Mouse (Mus musculus): ENCODE measurements around the gene Csrp3. TPM values are rescaled to one million over a fixed set of nuclear protein-coding genes. Genes with fewer than 3 reads are reported as not detected.
A peak's percentile ranks its signal among the peaks of the same experiment; 100 is the strongest.

The Csrp3 gene
- polyA plus RNA-seq, 1 experiment: 20.4 TPM

DNA sequence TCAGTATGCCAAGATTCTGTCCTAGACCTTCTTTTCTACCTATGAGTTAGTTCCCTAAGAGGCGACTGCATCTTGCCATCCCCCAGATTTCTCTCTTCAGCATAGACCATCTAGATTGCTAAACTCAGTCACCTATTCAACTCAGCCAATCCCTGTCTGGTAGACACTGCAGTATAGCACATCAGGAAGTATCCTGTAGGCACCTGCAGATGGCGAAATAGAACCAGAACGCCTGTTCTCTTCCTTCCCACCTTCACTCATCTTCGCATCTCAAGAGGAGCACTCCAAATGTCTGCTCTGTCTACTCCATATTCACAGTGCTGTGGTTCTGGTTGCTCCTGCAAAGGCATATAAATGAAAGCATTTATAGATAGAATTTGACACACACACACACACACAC lies 41.2 kb downstream of the Csrp3 start:
- no peak overlapping the region for H3K27ac ChIP-seq (ENCODE audit: control insufficient read depth, insufficient read depth, low read length)
- no peaks in the 10 kb centered on the region for H3K27me3 ChIP-seq (ENCODE audit: control insufficient read depth, insufficient read depth, low read length)
- WGBS: 95% methylated on average over 4 of the region's 4 CpGs
- no peaks in the 10 kb centered on the region for H3K4me1 ChIP-seq (replicated peaks; ENCODE audit: control insufficient read depth, insufficient read depth, low read length)
- TF ChIP-seq CTCF (IDR thresholded peaks at IDR 0.05; ENCODE audit: borderline replicate concordance, control insufficient read depth, extremely low read depth, insufficient read depth, low read length, poor library complexity) (no peak), POLR2A (IDR thresholded peaks at IDR 0.05; ENCODE audit: control insufficient read depth, extremely low read depth, insufficient read depth, low read length, poor library complexity) (no peak)
- no peak overlapping the region for H3K4me3 ChIP-seq (ENCODE audit: control insufficient read depth, insufficient read depth, low read length)
- peaks cover 60% of the 10 kb centered on the region for H3K36me3 ChIP-seq (ENCODE audit: control insufficient read depth, insufficient read depth, low read length)
- no peak for DNase-seq

DNA sequence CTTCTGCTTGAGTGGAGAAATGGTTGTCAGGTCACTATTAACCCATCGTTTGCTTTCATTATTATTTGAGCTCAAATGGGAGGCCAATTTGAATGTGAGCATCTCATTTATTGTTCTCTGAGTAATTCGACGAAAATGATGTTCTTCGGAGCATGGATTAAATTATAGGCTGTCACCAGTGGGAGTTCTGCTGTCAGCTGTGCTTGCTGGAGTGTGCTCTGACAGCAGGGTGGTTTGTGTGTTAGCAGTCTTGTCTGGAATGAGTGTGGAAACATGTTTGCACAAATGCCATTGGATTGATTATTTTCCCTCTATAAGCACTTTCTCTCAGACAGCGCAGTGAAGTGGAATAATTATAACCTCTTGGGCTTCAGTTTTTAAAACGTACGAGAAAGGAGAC lies 44.5 kb downstream of the Csrp3 start:
- 97% methylated on average over 7 of the region's 7 CpGs for WGBS

GRCm38 (mm10) chr7:48795130-48795529 lies 52.7 kb downstream of the Csrp3 start:
- H3K4me1 ChIP-seq (replicated peaks; ENCODE audit: control insufficient read depth, insufficient read depth, low read length): no peaks in the 10 kb centered on the region
- peaks cover 4% of the 10 kb centered on the region for H3K36me3 ChIP-seq (ENCODE audit: control insufficient read depth, insufficient read depth, low read length)
- no peak for TF ChIP-seq POLR2A (IDR thresholded peaks at IDR 0.05; ENCODE audit: control insufficient read depth, extremely low read depth, insufficient read depth, low read length, poor library complexity)
- no peak for TF ChIP-seq CTCF (IDR thresholded peaks at IDR 0.05; ENCODE audit: borderline replicate concordance, control insufficient read depth, extremely low read depth, insufficient read depth, low read length, poor library complexity)
- DNase-seq: peak; percentile 35
- WGBS: 48% methylated on average over 3 of the region's 3 CpGs
- H3K27me3 ChIP-seq (ENCODE audit: control insufficient read depth, insufficient read depth, low read length): no peaks in the 10 kb centered on the region
- no peak overlapping the region; the same call in 1 of the 2 replicates for H3K27ac ChIP-seq (ENCODE audit: control insufficient read depth, insufficient read depth, low read length)
- no peak overlapping the region for H3K4me3 ChIP-seq (ENCODE audit: control insufficient read depth, insufficient read depth, low read length)

More for the DNA sequence above, 44.5 kb downstream of the Csrp3 start:
- Histone ChIP-seq H3K4me3 (ENCODE audit: control insufficient read depth, insufficient read depth, low read length) (no peak overlapping the region), H3K27ac (ENCODE audit: control insufficient read depth, insufficient read depth, low read length) (no peak overlapping the region), H3K36me3 (ENCODE audit: control insufficient read depth, insufficient read depth, low read length) (peaks cover 63% of the 10 kb centered on the region), H3K4me1 (replicated peaks; ENCODE audit: control insufficient read depth, insufficient read depth, low read length) (no peaks in the 10 kb centered on the region), H3K27me3 (ENCODE audit: control insufficient read depth, insufficient read depth, low read length) (no peaks in the 10 kb centered on the region)
- TF ChIP-seq POLR2A (IDR thresholded peaks at IDR 0.05; ENCODE audit: control insufficient read depth, extremely low read depth, insufficient read depth, low read length, poor library complexity) (no peak), CTCF (IDR thresholded peaks at IDR 0.05; ENCODE audit: borderline replicate concordance, control insufficient read depth, extremely low read depth, insufficient read depth, low read length, poor library complexity) (no peak)
- no peak for DNase-seq

DNA sequence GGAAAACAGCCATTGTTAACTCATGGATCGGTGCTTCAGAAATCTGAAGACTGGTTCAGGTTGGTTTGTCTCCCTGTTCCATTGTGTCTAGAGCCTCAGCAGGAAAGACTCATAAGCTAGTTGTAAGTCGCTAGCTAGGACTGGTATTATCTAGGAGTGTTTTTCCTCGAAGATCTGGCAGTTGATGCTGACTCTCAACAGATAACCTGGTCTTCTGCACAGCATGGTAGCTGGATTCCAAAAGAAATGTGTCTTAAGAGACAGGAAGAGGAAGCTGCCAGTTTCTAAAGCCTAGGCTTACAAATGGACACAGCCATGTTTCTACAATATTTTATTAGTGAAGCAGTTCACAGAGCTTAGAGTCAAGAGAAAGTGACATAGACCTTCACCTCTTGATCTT lies 56.4 kb downstream of the Csrp3 start:
- H3K4me3 ChIP-seq (ENCODE audit: control insufficient read depth, insufficient read depth, low read length): no peak overlapping the region
- H3K4me1 ChIP-seq (replicated peaks; ENCODE audit: control insufficient read depth, insufficient read depth, low read length): peaks cover 5% of the 10 kb centered on the region; the same call in 1 of the 2 replicates
- DNase-seq: no peak
- no peak overlapping the region for H3K27ac ChIP-seq (ENCODE audit: control insufficient read depth, insufficient read depth, low read length)
- H3K36me3 ChIP-seq (ENCODE audit: control insufficient read depth, insufficient read depth, low read length): no peaks in the 10 kb centered on the region
- no peak for TF ChIP-seq POLR2A (IDR thresholded peaks at IDR 0.05; ENCODE audit: control insufficient read depth, extremely low read depth, insufficient read depth, low read length, poor library complexity)
- WGBS: 98% methylated on average over 3 of the region's 3 CpGs
- no peaks in the 10 kb centered on the region for H3K27me3 ChIP-seq (ENCODE audit: control insufficient read depth, insufficient read depth, low read length)

DNA sequence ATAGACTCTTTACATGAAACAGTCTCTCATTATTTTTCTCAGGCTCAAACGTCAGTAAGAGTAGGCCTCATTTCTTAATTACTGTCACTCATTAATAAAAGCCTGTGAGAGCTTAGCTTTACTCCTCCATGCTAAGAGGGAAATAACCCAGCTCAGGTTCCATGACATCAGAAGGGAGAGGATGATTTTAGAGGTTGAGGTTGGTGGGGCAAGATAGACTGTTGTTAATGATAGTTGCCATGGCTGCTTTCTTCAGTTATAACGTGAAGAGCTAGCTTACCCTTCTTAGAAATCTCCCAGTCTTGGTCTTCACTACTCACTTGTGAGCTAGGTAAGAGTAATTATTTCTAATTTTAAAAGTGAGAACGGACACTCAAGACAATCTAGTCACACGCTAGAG lies 57.7 kb downstream of the Csrp3 start:
- no peak for TF ChIP-seq CTCF (IDR thresholded peaks at IDR 0.05; ENCODE audit: borderline replicate concordance, control insufficient read depth, extremely low read depth, insufficient read depth, low read length, poor library complexity)
- TF ChIP-seq POLR2A (IDR thresholded peaks at IDR 0.05; ENCODE audit: control insufficient read depth, extremely low read depth, insufficient read depth, low read length, poor library complexity): no peak
- DNase-seq: no peak
- peaks cover 5% of the 10 kb centered on the region; the same call in 1 of the 2 replicates for H3K4me1 ChIP-seq (replicated peaks; ENCODE audit: control insufficient read depth, insufficient read depth, low read length)
- no peak overlapping the region for H3K27ac ChIP-seq (ENCODE audit: control insufficient read depth, insufficient read depth, low read length)
- no peak overlapping the region for H3K4me3 ChIP-seq (ENCODE audit: control insufficient read depth, insufficient read depth, low read length)
- no peaks in the 10 kb centered on the region for H3K36me3 ChIP-seq (ENCODE audit: control insufficient read depth, insufficient read depth, low read length)
- WGBS: 87% methylated on average over 4 of the region's 4 CpGs
- no peaks in the 10 kb centered on the region for H3K27me3 ChIP-seq (ENCODE audit: control insufficient read depth, insufficient read depth, low read length)

DNA sequence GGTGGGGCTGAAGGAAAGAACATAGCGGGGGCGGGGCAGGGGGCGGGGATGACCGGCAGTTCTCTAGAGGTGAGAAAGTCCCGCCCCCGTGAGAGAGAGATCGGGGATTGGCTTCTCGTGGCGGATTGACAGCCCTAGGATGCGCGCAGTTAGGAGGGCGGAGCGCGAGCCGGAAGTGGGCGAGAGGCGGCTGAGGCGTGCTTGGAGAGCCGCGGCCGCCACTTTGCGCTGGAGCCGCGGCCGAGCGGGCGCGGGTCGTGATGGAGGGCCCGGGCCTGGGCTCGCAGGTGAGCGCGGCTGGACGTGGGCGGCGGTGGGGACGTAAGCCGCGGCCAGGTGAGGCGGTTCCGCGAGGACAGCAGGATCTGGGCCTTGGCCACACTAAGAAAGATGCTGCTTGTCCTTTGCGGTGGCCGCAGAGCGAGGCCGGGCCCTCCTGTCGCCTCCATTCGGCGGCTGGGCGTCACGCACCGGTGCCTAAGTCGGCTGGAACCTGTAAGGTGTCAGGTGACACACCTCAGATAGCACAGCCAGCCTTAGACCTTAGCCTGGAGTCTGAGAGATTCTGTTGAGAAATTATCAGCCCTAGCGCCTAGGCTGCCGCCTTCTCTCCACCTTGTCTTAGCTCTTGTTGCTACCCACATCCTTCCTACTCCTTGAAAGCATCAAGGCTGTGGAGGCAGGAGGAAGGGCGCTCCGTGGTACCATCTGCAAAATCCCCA lies 58.8 kb downstream of the Csrp3 start, which contains the start of gene Zdhhc13:
TSS of gene Zdhhc13 (plus strand) at position 153 of the 722 bp plus-strand sequence.
- Histone ChIP-seq H3K27ac (ENCODE audit: control insufficient read depth, insufficient read depth, low read length) (no peak within 1 kb of the TSS), H3K4me1 (replicated peaks; ENCODE audit: control insufficient read depth, insufficient read depth, low read length) (peaks cover 5% of the 10 kb centered on the region; the same call in 1 of the 2 replicates), H3K4me3 (ENCODE audit: control insufficient read depth, insufficient read depth, low read length) (peak within 1 kb of the TSS; percentile 75), H3K36me3 (ENCODE audit: control insufficient read depth, insufficient read depth, low read length) (no peaks in the 10 kb centered on the region), H3K27me3 (ENCODE audit: control insufficient read depth, insufficient read depth, low read length) (no peaks in the 10 kb centered on the region)
- under 1% methylated on average over 57 of the region's 57 CpGs for WGBS
- peak; percentile 74; the same call in 1 of the 2 replicates for TF ChIP-seq POLR2A (IDR thresholded peaks at IDR 0.05; ENCODE audit: control insufficient read depth, extremely low read depth, insufficient read depth, low read length, poor library complexity)
- TF ChIP-seq CTCF (IDR thresholded peaks at IDR 0.05; ENCODE audit: borderline replicate concordance, control insufficient read depth, extremely low read depth, insufficient read depth, low read length, poor library complexity): peak; percentile 62; the same call in 1 of the 2 replicates
- peak; percentile 97 for DNase-seq
